Mouse (Mus musculus) adrenal gland, postnatal 25 days (tissue): ENCODE results near the gene Trim71. TPM values are rescaled to one million over a fixed set of nuclear protein-coding genes. Genes with fewer than 3 reads are reported as not detected.

Source experiments
- DNase-seq: peaks from one replicate; pipeline ENCODE4 v3.0.0; 2021; ENCODE audit warnings: mixed read lengths
- total RNA-seq: library from RNA; stranded (reverse); gene quantifications from 2 replicates; pipeline ENCODE4 v1.2.3, GENCODE M21; 2021

The Trim71 gene
- total RNA-seq, 1 experiment from 2014 or later, result 0.06 TPM

DNA sequence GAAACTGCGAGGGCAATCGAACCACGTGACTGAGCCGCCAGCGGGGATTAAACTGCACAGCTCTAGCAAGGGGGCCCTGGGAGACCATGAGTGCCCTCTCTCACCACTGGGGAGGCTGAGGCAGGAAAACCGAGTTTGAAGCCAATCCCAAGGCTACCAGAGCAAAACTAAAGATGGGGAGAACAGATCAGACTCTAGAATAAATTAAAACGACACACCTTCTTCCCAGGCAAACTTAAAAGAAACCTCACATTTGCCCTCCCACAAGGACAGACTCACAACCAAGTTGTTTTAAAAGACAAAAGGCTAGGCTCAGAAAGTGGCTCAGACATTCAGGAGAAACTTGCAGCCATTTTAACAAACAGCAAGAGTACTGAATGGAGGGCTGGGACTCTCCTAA lies 7.1 kb downstream of the Trim71 start:
- no peak for DNase-seq

DNA sequence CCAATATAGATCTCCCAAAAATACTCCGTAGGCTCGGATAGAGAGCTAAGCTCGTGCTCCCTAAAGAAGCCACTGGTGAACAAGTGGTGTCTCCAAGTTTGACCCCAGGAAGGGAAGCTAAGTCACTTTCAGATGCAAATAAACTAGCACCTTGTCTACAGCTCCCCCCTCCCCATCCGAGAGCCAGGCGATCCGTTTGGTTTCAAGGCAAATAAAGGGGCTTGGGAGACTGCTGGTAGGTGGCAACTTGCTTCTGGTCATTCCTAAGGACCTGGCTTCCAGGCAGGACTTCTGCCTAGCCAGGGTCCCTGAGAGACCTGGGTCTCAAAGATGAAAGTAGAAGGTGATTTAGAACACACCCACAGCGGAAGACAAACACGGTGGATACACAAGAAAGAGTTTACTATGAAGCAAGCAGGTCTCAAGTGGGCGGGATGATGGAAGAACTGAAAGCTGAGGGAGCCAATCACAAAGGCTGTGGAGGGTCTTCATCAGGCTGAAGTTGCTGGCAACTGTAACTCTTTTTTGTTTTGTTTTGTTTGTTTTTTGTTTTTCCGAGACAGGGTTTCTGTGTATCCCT lies 7.8 kb downstream of the Trim71 start:
- no peak for DNase-seq

DNA sequence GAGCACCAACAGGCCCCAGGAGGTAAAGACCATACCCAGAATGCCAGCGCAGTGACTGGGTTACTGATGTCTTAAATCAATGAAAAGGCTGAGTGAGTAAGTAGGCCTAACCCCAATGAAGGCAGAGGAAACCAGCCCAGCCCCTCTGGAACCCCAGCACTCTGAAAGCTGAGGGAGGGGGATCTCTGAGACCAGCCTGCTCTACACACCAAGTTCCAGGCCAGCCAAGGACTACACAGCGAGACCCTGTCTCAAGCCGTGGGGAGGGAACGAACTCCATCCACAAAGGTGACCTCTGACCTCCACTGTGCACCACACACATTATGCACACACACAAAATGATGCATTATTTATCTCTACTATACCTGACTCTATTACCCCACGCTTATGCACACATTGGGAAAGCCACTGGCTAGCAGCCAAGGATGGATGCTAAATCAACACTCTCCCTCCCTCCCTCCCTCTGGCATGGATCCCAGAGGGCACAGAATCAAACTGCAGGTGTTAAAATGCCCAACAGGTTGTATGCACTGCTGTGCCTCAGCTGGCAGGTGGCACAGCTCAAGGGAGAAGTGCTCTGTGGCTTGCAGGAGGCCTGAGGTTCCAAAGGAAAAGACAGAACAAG lies 9.7 kb downstream of the Trim71 start:
- no peak for DNase-seq

DNA sequence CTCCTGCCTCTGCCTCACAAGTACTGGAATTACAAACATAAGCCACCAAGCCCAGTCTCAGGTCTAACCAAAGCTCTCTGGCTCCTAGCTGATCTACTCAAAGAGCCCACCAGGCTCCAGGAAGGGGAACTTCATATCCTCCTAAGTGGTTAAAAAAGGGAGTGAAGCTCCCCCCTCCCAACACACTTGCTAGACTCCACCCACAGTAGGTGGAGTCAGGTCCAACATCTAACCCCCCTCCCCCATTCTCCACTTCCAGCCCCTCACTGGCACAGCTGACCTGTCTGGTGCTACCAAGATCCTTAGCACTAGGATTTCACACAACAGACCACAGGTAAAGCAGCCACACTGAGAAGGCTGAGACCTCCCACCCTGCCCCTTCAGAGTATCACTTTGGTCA lies 10.3 kb downstream of the Trim71 start:
- no peak for DNase-seq

DNA sequence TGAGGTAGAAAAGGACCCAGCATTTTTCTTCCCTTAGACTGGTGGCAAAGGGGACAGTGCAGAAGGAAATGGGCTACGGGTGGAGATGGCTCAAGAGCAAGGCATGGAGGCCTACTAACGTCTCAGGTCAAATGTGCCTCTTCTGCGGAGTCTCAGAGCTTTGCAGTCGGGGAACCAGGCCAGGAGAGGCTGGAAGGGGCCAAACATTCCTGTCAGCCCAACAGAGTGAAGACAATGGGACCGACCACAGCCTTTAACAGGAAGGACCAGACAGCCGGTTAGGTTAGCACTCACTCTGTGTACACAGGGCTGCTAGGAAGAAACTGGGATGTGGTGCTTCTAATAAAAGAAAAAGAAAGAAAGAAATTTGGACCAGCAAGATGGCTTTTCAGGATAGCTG lies 14.1 kb downstream of the Trim71 start:
- no peak for DNase-seq

DNA sequence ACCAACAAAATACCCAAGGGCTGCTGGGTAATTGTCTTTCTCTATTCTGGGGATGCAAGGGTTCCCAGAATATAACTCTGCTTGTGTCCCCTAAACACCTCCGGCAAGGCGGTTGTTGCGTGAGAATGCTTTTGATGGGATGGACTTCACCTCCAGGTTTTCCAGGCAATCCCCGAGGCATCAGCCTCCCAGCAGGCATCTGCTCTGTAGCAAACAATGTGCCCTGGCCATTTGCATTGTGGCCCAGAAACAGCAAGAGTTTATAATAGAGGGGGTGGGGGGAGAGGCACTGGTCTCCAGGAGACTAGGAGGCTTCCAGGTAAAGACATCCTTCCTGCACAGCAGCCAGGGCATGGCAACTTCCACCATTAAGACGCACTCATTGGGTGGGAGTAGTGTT lies 15.1 kb downstream of the Trim71 start:
- no peak for DNase-seq

DNA sequence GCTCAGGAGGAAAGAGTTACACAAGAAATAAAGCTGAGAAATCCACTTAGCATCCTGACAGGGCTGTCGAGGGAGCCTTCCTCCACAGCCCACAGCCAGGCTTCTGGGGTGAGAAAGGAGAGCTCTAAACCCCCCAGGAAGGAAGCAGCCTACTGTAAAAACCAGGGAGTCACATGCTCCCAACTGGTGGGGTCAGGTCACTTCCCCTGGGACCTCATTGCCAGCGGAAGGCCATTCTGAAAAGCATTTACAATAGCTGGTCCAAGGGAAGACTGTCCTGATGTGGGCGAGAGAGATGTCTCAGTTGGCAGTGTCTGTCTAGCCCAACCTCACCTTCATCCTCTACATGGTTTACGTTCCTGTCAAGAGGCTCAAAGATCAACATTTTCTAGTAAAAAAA lies 15.7 kb downstream of the Trim71 start:
- DNase-seq, result no peak

DNA sequence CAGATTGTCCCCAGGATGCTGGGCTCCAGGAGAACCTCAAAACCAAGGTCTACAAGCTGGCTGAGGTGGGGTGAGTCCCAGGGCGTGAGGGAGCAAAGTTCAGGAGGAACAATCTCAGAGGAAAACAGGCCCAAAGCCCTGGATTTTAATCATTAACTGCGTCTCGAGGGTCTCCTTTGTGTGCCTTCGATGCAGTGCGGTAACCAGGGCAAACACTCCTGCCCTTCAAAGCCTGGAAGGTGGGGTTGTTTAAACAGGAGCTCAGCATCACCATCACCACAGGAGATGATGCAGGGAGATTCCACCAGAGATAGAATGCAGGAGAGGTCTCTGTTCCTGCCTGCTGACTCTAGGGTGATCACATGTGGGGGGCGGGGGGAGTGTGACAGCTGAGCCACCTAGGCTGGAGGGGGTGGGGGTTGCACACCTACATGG lies 16.5 kb downstream of the Trim71 start:
- no peak for DNase-seq

DNA sequence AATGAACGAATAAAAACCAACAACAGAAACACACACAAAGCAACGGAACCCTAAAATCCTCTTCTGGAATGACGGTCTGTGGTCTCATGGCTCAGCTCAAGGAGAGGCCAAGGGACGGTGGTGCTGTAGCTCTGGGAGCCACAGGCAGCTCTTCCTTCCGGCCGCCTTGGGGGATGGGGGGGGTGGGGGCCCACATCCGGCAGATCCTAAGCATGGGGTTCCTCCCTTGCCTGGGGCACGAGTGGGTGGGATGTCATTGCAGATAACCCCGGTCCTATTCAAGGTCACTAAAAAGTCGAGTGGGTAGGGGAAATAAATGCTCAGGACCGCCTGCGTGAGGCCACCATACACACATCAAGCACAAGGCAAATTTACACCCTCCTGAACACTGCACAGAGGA lies 17.4 kb downstream of the Trim71 start:
- no peak for DNase-seq

DNA sequence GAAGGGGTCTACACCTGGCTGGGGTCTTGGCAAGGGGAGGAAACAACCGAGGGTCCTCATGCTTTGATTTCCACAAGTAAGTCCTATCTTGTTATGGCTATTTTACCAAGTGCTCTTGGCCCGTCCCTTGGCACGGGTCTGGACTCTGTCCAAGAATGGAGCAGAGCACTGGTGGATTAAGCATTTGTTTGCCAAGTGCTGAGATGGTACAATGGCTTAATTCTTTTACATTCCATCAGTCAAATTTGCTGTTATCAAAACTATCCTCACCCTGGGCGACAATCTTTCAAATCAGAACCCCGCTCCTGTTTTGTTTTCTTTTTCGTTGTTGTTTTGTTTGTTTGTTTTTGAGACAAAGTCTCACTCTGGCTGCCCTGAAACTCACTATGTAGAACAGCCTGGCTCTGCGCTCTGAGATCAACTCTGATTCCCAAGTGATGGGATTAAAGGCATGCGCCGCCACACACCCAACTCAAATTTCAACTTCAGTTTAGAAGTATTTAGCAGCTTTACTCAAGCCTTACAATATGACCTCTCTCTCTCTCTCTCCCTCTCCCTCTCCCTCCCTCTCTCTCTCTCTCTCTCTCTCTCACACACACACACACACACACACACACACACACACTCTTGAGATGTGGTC lies 19.3 kb downstream of the Trim71 start:
- peak; percentile 24 for DNase-seq

DNA sequence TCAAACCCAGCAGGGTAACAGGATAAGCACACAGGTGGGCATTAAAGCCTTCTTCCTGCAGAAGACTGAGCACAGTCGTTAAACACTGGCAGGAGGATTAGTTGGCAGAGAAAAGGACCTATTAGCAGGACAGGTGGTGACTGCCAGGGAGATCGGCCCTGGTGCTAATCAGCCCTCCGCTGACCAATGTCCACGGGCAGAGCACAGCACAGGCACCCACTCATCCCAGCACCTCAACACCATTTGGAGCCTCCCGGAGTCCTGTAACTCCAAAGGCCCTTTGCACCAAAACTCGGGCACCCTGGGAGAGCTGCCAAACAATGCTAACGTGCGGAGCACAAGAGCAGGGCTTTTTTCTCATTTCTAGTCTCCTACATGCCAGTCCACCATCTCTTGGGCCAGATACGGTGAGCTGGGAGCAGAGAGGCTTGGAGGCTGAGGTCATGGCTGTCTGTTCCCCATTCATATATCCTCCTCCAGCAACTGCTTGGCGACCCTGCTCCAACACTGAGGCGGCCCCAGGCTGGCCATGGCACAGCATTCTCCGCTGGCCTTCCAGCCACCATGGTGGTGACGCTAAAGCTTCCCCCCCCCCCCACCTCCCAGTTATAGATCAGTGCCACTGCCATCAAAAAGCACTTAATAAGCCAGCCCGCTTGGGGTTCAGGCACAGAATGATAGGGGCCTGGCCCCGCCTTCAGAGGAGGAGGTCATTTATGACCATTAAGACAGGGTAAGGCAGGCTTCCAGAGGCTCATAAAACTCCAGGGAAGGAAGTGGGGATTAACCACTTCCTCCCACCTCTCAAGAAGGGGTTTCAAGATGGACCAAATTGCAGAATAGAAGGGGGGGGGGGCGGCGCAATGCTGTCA lies 20.1 kb downstream of the Trim71 start:
- no peak for DNase-seq

DNA sequence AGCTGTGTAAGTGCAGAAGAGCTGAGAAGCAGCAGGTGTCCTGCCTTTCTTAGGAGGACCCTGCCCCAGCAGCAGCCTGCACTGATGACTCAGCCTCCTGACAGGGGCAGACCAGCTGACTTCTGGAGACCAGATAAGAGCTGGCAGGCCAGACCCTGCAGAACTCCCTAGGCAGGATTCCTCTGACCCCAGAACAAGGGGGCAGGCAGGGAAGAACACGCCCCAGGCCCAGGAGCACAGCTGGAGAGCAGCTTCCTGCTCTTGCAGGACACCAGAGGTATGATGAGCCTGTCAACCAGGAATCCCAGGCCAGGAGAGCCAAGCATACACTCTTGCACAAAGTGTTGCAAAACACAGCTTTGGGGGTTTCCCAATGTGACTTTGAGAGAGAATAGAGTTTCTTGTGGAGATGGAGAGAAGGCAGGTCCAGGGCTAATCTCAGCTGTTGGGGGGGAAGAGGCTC lies 22.9 kb downstream of the Trim71 start:
- DNase-seq, result no peak

DNA sequence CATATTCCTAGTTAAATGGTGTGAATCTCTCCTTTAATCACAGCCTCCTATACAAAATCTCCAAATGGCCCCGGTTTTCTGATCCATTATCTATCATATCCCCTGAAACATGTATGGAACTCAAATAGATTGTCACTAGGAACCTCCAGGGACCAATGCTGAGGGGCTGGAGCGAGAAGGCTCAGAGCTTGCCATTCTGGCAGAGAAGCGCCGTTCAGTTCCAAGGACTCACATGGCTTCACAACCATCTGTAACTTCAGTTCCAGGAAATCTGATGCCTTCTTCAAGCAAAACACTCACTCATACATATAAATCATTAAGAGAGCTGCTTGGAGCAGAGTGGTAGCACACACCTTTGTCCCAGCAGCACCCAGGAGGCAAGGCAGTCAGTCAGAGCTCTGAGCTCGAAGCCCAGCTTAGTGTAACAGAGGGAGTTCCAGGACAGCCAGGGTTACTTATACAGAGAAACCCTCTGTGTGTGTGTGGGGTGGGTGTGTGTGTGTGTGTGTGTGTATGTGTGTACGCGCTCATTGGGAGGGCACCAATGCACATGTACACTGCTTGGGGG lies 25.1 kb downstream of the Trim71 start:
- no peak for DNase-seq

DNA sequence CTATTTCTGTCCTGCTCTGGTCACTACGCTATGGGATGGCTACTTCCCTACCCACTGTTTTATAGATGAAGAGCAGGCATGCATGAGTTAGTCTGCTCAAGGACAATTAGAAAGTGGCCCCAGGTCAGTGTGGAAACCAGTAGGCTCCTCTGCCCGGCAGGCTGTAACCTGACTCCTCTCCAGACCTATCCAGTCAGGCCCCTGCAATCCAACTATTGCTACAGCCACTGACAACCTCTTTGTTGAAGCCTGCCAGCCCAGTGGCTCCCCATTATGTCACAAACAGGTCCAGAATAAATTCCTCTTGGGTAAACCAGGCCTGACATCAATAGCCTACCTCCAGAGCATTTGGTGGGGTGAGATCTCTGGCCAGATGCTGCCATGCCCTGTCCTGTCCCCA lies 27.5 kb downstream of the Trim71 start:
- no peak for DNase-seq

DNA sequence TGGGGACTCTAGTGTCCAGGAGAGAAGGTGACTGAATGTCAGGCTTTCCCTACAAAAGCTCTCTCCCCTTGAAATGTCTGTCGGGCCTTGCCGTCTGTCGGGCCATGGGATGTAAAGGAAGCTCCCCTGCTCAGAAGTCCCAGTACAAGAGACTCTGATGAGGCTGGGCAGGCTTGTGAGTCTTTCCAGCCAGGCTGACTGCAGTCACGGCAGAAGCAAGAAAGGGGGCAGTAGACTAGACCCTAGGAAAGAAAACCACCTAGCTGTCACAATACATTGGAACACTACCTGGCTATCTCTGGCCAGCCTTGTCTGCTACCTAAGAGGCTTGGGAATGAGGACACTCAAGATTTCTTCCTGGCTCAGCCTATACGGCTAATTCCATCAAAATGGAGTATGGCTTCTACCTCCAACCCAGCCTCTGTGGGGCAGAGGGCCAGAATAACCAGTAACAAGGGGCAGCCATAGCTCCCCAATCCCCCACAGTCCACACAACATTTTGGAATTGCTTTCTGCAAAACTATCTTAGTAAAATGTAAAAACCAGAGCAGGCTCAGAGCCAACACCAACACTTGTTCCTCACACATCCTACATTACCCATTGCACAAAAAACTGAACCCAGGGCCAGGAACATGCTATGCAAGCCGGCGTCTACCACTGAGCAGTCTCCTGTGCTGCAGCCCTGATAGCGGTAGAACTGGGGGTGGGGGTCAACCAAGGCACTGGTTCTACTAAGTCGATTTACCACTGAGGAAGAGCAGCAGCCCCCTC lies 29.2 kb downstream of the Trim71 start:
- no peak for DNase-seq

DNA sequence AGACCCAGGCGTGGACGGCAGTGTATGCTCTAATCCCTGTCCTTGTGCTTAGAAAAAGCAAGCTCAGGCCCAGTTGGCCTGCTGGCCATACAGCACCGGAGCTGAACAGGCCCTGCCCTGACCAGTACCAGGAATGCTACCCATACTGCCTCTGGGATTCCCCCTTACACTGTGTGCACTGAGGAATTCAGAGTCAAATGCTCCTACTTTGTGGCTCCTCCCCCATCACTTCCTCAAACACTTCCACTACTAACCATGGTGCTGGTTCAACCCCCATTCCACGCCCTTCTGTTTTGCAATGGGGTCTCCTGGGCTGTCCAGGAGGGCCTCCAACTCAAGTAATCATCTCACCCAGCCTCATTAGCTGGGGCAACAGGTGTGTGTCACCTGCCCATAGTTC lies 30.3 kb downstream of the Trim71 start:
- no peak for DNase-seq

DNA sequence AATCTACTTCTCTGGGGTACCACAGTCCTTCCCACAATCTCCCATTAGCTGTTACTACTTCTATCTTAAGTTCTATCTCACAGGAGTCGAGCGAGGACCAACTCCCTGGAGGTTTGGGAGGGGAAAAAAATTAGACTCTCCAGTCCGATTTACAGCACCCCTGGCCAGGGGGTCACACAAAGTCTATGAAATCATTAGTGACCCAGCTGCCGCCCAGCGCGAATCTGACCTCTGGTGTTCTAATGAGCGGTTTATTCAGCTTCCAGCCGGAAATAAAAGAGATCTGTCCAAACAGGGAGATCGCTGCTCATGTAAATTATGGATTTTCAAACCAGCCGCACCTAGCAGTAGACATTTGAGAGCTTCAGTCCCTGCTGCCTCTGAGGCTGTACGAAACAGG lies 32.9 kb downstream of the Trim71 start:
- DNase-seq, result no peak

DNA sequence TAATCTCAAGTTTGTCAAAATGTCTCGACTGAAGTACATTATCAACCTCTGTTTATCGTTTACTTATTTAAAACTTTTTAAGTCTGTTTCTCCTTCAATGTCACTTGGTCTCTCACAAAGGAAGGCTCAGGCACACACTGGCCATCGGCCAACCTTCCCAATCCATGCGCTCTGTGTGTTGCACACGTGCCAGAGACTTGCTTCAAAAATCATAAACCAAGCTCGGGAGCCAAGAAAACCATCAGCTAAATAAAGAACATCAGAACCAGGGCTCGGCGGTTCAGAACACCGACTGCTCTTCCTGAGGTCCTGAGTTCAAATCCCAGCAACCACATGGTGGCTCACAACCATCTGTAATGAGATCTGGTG lies 35.5 kb downstream of the Trim71 start:
- DNase-seq, result peak; percentile 16

DNA sequence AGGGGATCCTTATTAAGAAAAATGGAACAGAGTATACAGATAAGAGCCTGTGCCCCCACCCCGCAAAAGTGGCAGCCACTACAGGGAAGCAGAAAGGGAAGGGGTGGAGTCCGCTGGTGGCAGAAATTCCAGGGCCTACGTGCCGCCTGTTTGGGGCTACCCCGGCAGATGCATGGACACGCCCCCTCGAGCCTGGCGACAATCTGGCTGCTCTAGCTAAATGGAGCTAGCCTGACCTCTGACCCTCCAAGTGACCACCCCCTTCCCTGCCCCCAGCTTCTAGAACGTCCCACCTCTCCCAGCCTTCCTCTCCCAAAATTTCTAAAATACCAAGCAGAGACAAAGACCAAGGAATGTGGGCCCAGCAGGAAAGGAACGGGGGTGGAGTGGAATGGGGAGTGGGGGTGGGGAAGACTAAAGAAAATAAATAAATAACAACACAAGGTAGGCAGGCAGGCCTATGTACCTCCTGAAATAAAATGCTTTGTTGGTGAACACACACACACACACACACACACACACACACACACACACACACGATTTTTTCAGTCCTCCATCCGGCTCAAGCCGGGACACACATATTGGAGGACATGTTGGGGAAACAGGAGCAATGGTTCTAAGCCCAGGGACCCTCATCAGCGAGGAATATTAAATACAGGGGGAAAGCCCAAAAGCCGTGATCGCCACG lies 36.0 kb downstream of the Trim71 start:
- DNase-seq, result no peak

DNA sequence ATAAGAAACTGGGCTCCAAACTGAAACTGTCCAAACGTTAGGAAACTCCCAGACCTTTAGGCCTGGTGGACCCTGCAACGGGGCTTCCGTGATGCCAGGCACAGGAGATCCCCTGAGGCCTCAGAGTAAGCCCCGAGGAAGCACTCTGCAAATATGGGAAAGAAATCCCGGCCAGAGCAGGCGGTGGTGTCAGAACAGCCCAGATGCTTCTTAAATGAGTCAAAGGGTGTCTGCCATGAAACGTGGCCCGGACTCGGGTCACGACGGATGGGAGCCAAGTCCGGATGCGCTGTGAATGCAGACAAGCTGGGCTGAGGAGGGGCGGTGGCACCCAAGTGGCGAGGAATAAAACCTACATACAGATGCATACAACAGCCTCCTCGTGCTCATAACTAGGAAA lies 37.1 kb downstream of the Trim71 start:
- peak; percentile 58 for DNase-seq

DNA sequence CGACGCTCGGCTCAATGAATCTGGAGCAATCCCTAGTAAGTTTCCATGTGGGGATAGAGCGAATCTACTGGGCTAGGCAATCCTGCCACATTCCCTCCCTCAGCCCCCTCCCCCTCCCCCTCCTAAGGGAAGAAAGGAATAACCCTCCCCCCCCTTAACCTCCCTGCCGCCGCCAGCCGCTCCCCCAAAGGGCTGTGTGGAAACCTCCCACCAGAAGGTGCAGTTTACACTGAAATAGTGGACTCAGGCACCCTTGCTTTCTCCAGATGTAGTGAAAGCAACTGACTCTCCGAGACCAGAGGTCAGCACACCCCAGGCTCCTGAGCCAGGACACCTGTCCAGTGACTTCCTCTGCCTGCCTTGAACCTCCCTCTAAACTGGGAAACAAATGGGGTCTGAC lies 37.6 kb downstream of the Trim71 start:
- DNase-seq, result no peak
